Mouse (Mus musculus) neural tube, embryonic 11.5 days (tissue): Measurements from ENCODE around the gene Ap2b1. TPM values are rescaled to one million over a fixed set of nuclear protein-coding genes. Genes with fewer than 3 reads are reported as not detected.

Experiments used
- ATAC-seq: fragments of 200-750 bp; cut with Nextera tagmentation; 2 replicates; pipeline ENCODE4 v1.8.0; 2017; ENCODE audit warnings: moderate number of reproducible peaks, mild to moderate bottlenecking, moderate TSS enrichment, moderate library complexity; ENCODE audit not compliant: insufficient read depth, low FRiP score, low TSS enrichment
- DNase-seq: peaks from one replicate; pipeline ENCODE4 v3.0.0-alpha.2; 2015; ENCODE audit warnings: low spot score
- H3K27ac ChIP-seq: fragments of 300-500 bp; sonication (generic); 2 replicates; pipeline ENCODE4 v1.5.1; 2014; ENCODE audit warnings: low read depth, mild to moderate bottlenecking, low read length
- H3K27me3 ChIP-seq: fragments of 300-500 bp; sonication (generic); 2 replicates; pipeline ENCODE4 v1.6.1; 2014; ENCODE audit warnings: mild to moderate bottlenecking, low read length, mixed read lengths; ENCODE audit not compliant: control insufficient read depth, insufficient read depth
- H3K36me3 ChIP-seq: fragments of 300-500 bp; sonication (generic); 2 replicates; pipeline ENCODE4 v1.6.1; 2014; ENCODE audit warnings: mild to moderate bottlenecking, low read length, moderate library complexity, mixed read lengths; ENCODE audit not compliant: control insufficient read depth, insufficient read depth
- H3K4me1 ChIP-seq: fragments of 300-500 bp; sonication (generic); 2 replicates; pipeline ENCODE4 v1.6.1; 2014; ENCODE audit warnings: low read length, mixed read lengths; ENCODE audit not compliant: control insufficient read depth, insufficient read depth
- H3K4me2 ChIP-seq: fragments of 300-500 bp; sonication (generic); 2 replicates; pipeline ENCODE4 v1.6.1; 2014; ENCODE audit warnings: low read depth, mild to moderate bottlenecking, moderate library complexity
- H3K4me3 ChIP-seq: fragments of 300-500 bp; sonication (generic); 2 replicates; pipeline ENCODE4 v1.5.1; 2014; ENCODE audit warnings: low read depth, low read length
- H3K9ac ChIP-seq: fragments of 300-500 bp; sonication (generic); 2 replicates; pipeline ENCODE4 v1.6.1; 2014; ENCODE audit warnings: mild to moderate bottlenecking, low read length
- H3K9me3 ChIP-seq: fragments of 300-500 bp; sonication (generic); 2 replicates; pipeline ENCODE4 v1.6.1; 2016; ENCODE audit warnings: low read length; ENCODE audit not compliant: control insufficient read depth
- WGBS: fragments of 180-500 bp; shearing (Covaris S2); extraction: QIAGEN DNeasy Blood & Tissue Kit; methylation state at CpG from one replicate; pipeline ENCODE4 v1.1.7; 2014; 5-methylcytosine and 5-hydroxymethylcytosine counted together
- polyA plus RNA-seq: library from polyadenylated mRNA; unstranded; fragments of >200 nt; fragmentation: Nextera tagmentation; extraction: Ambion mirVana; gene quantifications from 2 replicates; pipeline ENCODE4 v1.2.1, GENCODE M21; 2014

Gene Ap2b1
- polyA plus RNA-seq, 1 experiment from 2014 or later: 134 TPM

DNA sequence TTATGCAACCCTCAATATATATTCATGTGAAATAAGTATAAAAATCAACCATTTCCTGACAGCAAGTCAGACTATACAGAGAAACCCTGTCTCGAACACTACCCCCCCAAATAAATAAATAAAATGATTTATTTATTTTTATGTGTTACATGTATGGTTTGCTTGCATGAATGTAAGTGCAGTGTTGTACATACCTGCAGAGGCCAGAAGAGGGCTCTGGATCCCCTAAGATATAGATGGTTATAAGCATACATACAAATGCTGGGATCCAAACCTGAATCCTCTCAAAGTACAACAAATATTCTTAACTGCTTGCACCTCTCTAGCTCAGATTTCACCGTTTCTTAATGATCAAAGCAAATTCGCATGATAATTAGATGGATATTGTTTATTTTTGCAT, 58.6 kb downstream of the Ap2b1 start:
- WGBS: 71% methylated on average over 3 of the region's 3 CpGs
- Histone ChIP-seq H3K4me2 (no peak overlapping the region), H3K9ac (no peak overlapping the region), H3K9me3 (no peaks in the 10 kb centered on the region), H3K27ac (no peak overlapping the region), H3K4me3 (no peak overlapping the region), H3K4me1 (no peaks in the 10 kb centered on the region), H3K36me3 (no peaks in the 10 kb centered on the region), H3K27me3 (no peaks in the 10 kb centered on the region)
- ATAC-seq (no peak), DNase-seq (peak; percentile 24)

DNA sequence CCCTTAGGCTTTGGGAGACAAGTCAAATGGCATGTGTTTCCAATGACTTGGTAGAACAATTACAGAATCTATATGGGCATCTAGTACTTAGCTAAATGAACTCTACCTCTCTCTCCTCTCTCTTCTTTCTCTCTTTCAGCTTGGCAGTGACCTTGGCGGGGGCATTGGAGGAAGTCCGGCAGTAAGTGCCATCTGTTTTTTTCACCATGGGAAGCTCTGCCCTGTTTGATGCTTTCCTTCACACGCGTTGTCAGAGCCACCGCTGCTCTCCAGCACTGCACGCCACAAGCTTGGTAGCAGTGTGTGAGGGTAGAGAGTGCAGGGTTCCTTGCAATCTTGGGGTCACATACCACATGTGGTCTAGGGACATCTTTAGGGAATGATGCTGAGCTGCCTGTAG, 65.8 kb downstream of the Ap2b1 start:
- Histone ChIP-seq H3K9me3 (no peaks in the 10 kb centered on the region), H3K4me1 (no peaks in the 10 kb centered on the region), H3K36me3 (peaks cover 2% of the 10 kb centered on the region), H3K9ac (no peak overlapping the region), H3K27me3 (no peaks in the 10 kb centered on the region), H3K4me2 (no peak overlapping the region), H3K4me3 (no peak overlapping the region), H3K27ac (no peak overlapping the region)
- ATAC-seq: no peak
- DNase-seq: no peak
- whole genome bisulfite sequencing: 76% methylated on average over 6 of the region's 6 CpGs

DNA sequence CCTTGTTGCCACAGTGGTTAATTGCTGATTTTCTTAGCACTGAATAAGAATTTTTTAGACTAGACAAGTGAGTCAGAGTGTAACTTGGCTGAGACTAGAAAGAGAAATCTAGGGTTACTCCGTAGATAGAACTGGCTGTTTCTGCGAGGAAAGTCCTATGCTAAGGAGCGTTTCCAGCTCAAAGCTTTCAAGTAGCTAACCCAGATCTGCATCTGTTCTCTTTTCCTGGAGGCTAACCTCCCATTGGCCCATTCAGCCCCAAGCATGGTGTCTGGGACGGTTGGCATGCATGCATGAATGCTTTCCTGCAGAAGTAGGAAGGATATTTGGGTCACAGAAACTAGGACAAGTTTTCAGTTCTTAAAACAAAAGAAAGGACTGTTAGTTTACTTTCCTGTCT, 72.4 kb downstream of the Ap2b1 start:
- H3K36me3 ChIP-seq: peaks cover 2% of the 10 kb centered on the region
- 93% methylated on average over 4 of the region's 4 CpGs for WGBS

DNA sequence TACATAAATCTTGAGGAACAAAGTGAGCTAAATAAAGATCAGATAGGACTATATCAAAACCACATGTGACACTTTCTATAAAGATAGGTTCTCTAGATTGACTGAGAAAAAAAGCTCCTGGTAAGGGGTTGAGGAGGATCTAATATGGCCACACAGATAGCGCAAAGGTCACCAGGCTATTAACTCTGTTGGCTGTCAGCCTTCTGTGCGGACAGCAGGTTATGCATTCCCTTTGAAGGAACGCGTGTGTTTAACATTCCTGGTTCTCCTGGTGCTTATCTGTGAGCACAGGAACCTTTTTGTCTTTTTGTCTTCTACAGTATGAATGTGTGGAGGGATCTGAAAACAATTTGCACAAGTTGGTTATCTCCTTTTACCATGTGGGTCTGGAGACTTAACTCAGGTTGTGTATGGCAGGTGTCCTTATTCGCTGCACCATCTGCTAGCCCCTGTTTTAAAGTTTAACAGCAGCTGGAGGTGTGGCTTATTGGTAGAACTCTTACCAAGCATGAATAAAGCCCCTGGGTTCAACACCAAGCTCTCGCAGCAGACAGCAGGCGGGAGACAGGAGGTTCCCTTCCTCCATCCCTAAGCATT, 81.0 kb downstream of the Ap2b1 start:
- Histone ChIP-seq H3K9me3 (no peaks in the 10 kb centered on the region), H3K9ac (no peak overlapping the region), H3K27ac (no peak overlapping the region), H3K27me3 (no peaks in the 10 kb centered on the region), H3K4me1 (peaks cover 6% of the 10 kb centered on the region; the same call in 1 of the 2 replicates), H3K4me3 (no peak overlapping the region), H3K4me2 (no peak overlapping the region), H3K36me3 (no peaks in the 10 kb centered on the region)
- ATAC-seq (no peak), DNase-seq (no peak)
- 78% methylated on average over 7 of the region's 7 CpGs for WGBS

More for the DNA sequence above, 72.4 kb downstream of the Ap2b1 start:
- Histone ChIP-seq H3K9ac (no peak overlapping the region), H3K27ac (no peak overlapping the region), H3K9me3 (no peaks in the 10 kb centered on the region), H3K27me3 (no peaks in the 10 kb centered on the region), H3K4me1 (no peaks in the 10 kb centered on the region), H3K4me3 (no peak overlapping the region), H3K4me2 (no peak overlapping the region)
- DNase-seq (no peak), ATAC-seq (no peak)

DNA sequence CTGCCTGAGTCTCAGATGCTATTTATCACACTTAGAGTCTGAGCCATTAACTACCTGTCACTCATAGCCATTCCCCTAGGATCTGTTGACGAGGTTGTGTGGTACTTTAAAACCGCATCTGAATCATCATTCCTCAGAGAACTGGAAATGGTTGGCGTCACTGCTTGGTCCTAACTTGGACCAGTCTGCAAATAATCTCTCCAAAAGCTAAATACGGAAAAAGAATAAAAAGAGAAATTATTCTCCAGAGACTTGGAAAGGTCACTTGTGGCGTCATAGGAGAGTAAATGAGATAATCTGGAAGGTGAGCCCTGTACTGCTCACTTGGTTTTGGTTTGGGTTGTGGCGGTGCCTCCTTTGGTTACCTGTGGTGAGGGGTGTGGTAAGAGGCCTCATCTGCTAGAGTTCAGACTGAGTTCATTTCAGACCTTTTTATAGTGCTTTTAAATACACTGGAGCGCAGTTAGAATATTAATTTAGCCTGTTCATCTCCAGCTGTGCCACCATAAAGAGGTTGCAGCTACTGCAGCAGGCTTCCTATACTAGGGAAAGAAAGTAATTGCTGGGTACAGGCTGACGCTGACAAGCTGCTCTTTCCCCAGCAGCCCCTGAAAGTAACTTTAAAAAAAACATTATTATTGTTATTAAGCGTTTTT, 84.2 kb downstream of the Ap2b1 start:
- H3K4me1 ChIP-seq: peaks cover 6% of the 10 kb centered on the region; the same call in 1 of the 2 replicates
- ATAC-seq (peak; percentile 76), DNase-seq (peak; percentile 38)
- H3K27ac ChIP-seq: no peak overlapping the region
- H3K4me3 ChIP-seq: no peak overlapping the region
- no peak overlapping the region for H3K9ac ChIP-seq
- no peaks in the 10 kb centered on the region for H3K36me3 ChIP-seq
- H3K4me2 ChIP-seq: no peak overlapping the region
- H3K27me3 ChIP-seq: no peaks in the 10 kb centered on the region
- 50% methylated on average over 9 of the region's 9 CpGs for WGBS
- H3K9me3 ChIP-seq: no peaks in the 10 kb centered on the region

DNA sequence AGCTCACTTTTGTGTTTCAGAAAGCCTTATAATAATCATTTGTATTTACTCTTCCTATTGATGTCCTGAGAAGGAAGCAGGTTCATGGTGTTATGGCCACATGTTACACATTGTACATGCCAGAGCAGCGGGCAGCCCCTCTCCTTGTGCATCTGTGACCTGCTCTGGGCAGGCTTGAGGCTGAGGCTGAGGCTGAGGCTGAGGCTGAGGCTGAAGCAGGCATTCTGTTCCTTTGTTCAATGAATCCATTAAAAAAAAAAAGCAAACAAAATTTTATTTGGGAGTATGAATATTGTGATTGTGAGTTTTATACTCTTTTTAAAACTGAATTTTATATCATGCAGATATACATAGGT, 84.7 kb downstream of the Ap2b1 start:
- H3K4me2 ChIP-seq: no peak overlapping the region
- H3K4me3 ChIP-seq: no peak overlapping the region
- no peaks in the 10 kb centered on the region for H3K36me3 ChIP-seq
- H3K9me3 ChIP-seq: no peaks in the 10 kb centered on the region
- ATAC-seq (peak; percentile 69; the same call in 1 of the 2 replicates), DNase-seq (no peak)
- peaks cover 6% of the 10 kb centered on the region; the same call in 1 of the 2 replicates for H3K4me1 ChIP-seq
- WGBS: 68% methylated on average over 1 of the region's 1 CpGs
- no peaks in the 10 kb centered on the region for H3K27me3 ChIP-seq
- no peak overlapping the region for H3K27ac ChIP-seq
- no peak overlapping the region for H3K9ac ChIP-seq

DNA sequence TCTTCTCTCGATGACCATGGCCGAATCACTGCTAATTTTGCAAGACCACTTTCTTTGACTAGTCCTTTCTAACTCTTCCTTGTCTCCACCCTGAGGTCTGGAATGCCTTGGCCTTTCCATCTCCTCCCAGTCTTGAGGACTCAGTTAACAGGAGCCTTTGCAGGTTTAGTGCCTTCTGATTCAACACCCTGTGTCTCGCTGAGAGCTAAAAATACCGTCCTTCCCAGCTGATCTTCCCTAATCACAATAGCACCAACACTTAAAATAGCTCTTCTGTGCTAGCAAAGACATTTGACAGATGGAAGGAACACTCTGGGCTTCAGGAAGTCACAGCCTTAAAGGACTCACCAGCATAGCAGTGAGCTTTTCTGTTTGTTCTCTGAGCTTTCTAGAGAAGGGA, 94.2 kb downstream of the Ap2b1 start:
- no peaks in the 10 kb centered on the region for H3K9me3 ChIP-seq
- no peak overlapping the region for H3K4me2 ChIP-seq
- no peak overlapping the region for H3K27ac ChIP-seq
- DNase-seq (no peak), ATAC-seq (no peak)
- H3K4me1 ChIP-seq: no peaks in the 10 kb centered on the region; the same call in 1 of the 2 replicates
- H3K4me3 ChIP-seq: no peak overlapping the region
- no peak overlapping the region for H3K9ac ChIP-seq
- WGBS: 91% methylated on average over 4 of the region's 4 CpGs
- no peaks in the 10 kb centered on the region for H3K36me3 ChIP-seq
- no peaks in the 10 kb centered on the region for H3K27me3 ChIP-seq

DNA sequence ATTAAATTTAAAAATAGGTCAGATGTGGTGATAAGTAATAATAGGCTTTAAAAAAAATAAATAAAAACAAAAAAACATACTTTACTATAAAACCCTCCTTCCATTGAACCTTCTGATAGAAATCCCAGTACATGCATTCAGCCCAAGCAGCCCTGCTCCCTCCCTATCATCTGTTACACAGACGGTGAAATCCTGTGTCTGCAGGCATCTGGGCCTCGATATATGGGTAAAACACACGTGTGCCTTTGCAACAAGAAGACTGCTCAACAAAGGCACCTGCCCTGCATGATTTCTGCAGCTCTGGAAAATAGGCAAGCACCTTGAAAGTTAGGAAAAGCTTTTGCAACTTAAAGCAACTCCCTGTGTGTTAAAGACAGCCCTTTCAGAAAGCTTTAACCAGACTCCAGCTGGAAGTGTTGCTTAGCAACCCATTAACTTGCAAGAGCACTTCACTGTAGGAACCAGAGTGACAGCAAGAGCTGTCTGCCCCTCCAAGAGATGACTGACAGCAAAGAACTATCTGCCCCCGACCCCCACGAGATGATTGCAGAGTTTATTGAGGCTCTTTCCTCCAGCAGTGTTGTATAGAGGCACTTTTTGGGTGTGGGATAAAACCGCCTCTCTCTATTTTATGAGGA, 96.1 kb downstream of the Ap2b1 start:
- ATAC-seq (no peak), DNase-seq (no peak)
- Histone ChIP-seq H3K9me3 (no peaks in the 10 kb centered on the region), H3K27me3 (no peaks in the 10 kb centered on the region), H3K27ac (no peak overlapping the region), H3K36me3 (no peaks in the 10 kb centered on the region), H3K4me3 (no peak overlapping the region), H3K4me1 (no peaks in the 10 kb centered on the region; the same call in 1 of the 2 replicates), H3K4me2 (no peak overlapping the region), H3K9ac (no peak overlapping the region)
- WGBS: 43% methylated on average over 6 of the region's 6 CpGs

DNA sequence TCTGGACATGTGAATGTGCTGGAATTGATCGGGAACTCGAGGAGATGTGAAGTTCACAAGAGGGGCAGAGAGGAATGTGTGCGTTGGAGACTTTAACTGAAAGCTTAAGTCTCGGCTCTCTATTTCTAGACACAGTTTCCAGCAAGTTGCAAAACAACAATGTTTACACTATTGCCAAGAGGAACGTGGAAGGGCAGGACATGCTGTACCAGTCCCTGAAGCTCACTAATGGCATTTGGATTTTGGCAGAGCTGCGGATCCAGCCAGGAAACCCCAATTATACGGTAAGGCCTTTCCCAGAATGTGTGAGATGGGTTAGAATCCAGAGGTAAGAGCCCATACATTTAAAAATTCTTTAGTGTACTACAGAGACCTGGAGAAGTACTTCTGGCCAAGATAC, 98.8 kb downstream of the Ap2b1 start:
- H3K27ac ChIP-seq: no peak overlapping the region
- WGBS: 91% methylated on average over 7 of the region's 7 CpGs

More for the DNA sequence above, 98.8 kb downstream of the Ap2b1 start:
- no peak for DNase-seq
- no peaks in the 10 kb centered on the region for H3K9me3 ChIP-seq
- no peaks in the 10 kb centered on the region for H3K36me3 ChIP-seq
- no peak for ATAC-seq
- H3K27me3 ChIP-seq: no peaks in the 10 kb centered on the region
- H3K9ac ChIP-seq: no peak overlapping the region
- no peak overlapping the region for H3K4me3 ChIP-seq
- no peaks in the 10 kb centered on the region; the same call in 1 of the 2 replicates for H3K4me1 ChIP-seq
- H3K4me2 ChIP-seq: no peak overlapping the region
